Mouse (Mus musculus): ENCODE results near the gene 9430038I01Rik. TPM values are rescaled to one million over a fixed set of nuclear protein-coding genes. Genes with fewer than 3 reads are reported as not detected.
"Not testable (repeated sequence)": the region's sequence is repeated elsewhere in the genome, so short reads cannot be mapped to it uniquely, and the experiment has no call there.

9430038I01Rik gene
- polyA plus RNA-seq (2015; fragmentation: Nextera tagmentation; extraction: Ambion mirVana), result 20.5 and 20.6 TPM in 2 replicates

DNA sequence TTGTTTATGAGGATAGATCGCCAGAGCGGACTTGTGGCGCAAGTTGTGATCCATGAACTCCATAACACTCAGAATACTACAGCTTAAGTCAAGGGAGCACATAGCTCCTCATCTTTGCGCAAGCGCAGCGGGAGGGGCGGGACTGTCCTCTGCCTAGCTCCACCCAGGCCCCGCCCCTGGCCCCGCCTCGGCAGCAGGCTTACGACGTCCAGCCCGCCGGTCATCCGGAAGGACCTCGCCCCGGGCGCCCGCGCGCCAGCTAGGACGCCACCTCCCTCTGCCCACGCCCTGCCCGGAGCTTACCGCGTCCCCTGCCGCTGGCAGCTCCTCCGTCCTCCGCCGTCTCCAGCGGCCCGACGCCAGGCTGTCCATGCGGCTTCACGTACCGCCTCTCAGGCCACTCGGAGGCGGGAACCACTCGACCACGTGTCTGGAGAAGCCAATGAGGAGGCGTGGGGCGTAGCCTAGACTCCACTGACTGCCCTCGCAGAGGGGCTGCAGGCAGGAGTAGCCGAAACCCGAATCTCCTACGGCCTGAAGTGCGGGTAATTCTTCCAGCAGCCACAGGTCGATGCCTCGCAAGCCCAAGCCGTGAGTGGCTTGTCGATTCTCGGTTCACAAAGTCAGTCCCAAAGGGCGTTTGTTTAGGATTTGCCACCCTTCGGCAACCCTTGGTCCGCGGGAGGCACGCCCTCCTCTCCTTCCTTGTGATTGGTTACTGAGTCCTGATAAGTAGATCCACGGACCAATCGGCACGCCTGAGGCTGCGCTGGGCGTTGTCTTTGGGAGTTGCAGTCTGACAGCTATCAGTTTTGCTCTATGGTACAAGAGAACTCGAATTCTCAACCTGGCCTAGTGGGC lies at the start of gene 9430038I01Rik:
Gene 9430038I01Rik (minus strand): TSS at position 426 of the 861 bp plus-strand sequence.
- peak within 1 kb of the TSS; percentile 70 for H3K9ac ChIP-seq (ENCODE audit: low read length)
- H3K27ac ChIP-seq (replicated peaks), result peak within 1 kb of the TSS; percentile 93
- WGBS, result under 1% methylated on average over 59 of the region's 63 CpGs
- no peaks in the 10 kb centered on the region for H3K27me3 ChIP-seq (ENCODE audit: control insufficient read depth, insufficient read depth, low read length)
- peak; percentile 99 for DNase-seq (ENCODE audit: low spot score)
- H3K4me1 ChIP-seq (replicated peaks; ENCODE audit: control insufficient read depth, insufficient read depth), result peaks cover 3% of the 10 kb centered on the region; the same call in 1 of the 2 replicates
- H3K9me3 ChIP-seq (ENCODE audit: control insufficient read depth, low read length), result no peaks in the 10 kb centered on the region
- peak; percentile 99 for ATAC-seq (ENCODE audit: low FRiP score, low TSS enrichment)
- no peak for TF ChIP-seq EP300 (optimal IDR thresholded peaks at IDR 0.05)
- TF ChIP-seq CTCF (IDR thresholded peaks at IDR 0.05; ENCODE audit: low read depth), result no peak; the same call in none of the 2 replicates
- no peaks in the 10 kb centered on the region for H3K36me3 ChIP-seq (ENCODE audit: control insufficient read depth, insufficient read depth, low read length)
- H3K4me3 ChIP-seq (ENCODE audit: low read depth, low read length), result peak within 1 kb of the TSS; percentile 74
- H3K4me2 ChIP-seq (replicated peaks; ENCODE audit: low read depth), result peak within 1 kb of the TSS; percentile 63

DNA sequence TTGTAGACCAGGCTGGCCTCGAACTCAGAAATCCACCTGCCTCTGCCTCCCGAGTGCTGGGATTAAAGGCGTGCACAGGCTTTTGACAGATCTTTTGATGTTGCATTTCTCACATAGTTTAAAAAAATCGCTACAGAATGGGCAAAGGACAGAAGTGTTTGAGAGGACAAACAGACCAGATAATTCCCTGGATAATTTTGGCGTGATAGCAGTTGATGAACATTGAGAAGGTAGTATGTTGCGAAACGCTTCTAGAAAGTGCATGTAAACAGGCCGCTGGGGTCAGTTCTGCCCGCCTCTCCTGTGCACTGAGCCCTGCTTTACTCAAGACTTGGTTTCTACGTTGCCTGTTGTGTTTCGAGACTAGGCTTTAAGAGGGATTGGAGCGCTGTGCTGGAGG lies 34.8 kb upstream of the 9430038I01Rik start:
- ATAC-seq (ENCODE audit: low FRiP score, low TSS enrichment), result no peak
- TF ChIP-seq CTCF (IDR thresholded peaks at IDR 0.05; ENCODE audit: low read depth) (no peak), EP300 (optimal IDR thresholded peaks at IDR 0.05) (no peak)
- no peak for DNase-seq (ENCODE audit: low spot score)
- H3K4me3 ChIP-seq (ENCODE audit: low read depth, low read length), result no peak overlapping the region
- H3K9ac ChIP-seq (ENCODE audit: low read length), result no peak overlapping the region
- no peaks in the 10 kb centered on the region for H3K36me3 ChIP-seq (ENCODE audit: control insufficient read depth, insufficient read depth, low read length)
- no peak overlapping the region for H3K4me2 ChIP-seq (replicated peaks; ENCODE audit: low read depth)
- H3K9me3 ChIP-seq (ENCODE audit: control insufficient read depth, low read length), result no peaks in the 10 kb centered on the region
- no peak overlapping the region for H3K27ac ChIP-seq (replicated peaks)
- H3K4me1 ChIP-seq (replicated peaks; ENCODE audit: control insufficient read depth, insufficient read depth), result no peaks in the 10 kb centered on the region
- no peaks in the 10 kb centered on the region for H3K27me3 ChIP-seq (ENCODE audit: control insufficient read depth, insufficient read depth, low read length)
- 95% methylated on average over 12 of the region's 12 CpGs for WGBS

DNA sequence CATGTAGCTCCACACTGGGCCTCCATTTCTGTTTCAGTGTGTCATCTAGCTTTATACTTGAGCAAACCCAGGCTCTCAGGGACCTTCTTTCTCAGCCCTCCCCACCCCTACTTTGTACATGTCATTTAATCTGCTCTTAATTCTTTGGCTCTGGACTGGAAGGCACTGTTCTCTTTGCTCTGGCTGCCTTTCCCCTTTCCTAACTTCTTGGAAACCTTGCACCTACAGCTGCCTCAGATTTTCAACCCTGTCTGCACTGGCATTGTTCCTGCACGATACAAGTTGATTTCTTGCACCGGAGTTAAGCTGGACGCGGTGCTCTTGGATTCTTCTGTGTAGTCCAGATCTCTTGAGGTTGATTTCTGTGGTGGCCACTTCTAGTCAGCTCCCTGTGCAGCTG lies 32.4 kb upstream of the 9430038I01Rik start:
- H3K4me2 ChIP-seq (replicated peaks; ENCODE audit: low read depth), result no peak overlapping the region
- peaks cover 2% of the 10 kb centered on the region; the same call in 1 of the 2 replicates for H3K4me1 ChIP-seq (replicated peaks; ENCODE audit: control insufficient read depth, insufficient read depth)
- H3K4me3 ChIP-seq (ENCODE audit: low read depth, low read length), result no peak overlapping the region
- H3K36me3 ChIP-seq (ENCODE audit: control insufficient read depth, insufficient read depth, low read length), result no peaks in the 10 kb centered on the region
- WGBS, result 68% methylated on average over 4 of the region's 4 CpGs
- H3K27ac ChIP-seq (replicated peaks), result no peak overlapping the region
- no peak for DNase-seq (ENCODE audit: low spot score)
- H3K9ac ChIP-seq (ENCODE audit: low read length), result no peak overlapping the region
- ATAC-seq (ENCODE audit: low FRiP score, low TSS enrichment), result no peak
- no peak for TF ChIP-seq EP300 (optimal IDR thresholded peaks at IDR 0.05)
- TF ChIP-seq CTCF (IDR thresholded peaks at IDR 0.05; ENCODE audit: low read depth), result no peak
- H3K27me3 ChIP-seq (ENCODE audit: control insufficient read depth, insufficient read depth, low read length), result no peaks in the 10 kb centered on the region
- H3K9me3 ChIP-seq (ENCODE audit: control insufficient read depth, low read length), result no peaks in the 10 kb centered on the region

DNA sequence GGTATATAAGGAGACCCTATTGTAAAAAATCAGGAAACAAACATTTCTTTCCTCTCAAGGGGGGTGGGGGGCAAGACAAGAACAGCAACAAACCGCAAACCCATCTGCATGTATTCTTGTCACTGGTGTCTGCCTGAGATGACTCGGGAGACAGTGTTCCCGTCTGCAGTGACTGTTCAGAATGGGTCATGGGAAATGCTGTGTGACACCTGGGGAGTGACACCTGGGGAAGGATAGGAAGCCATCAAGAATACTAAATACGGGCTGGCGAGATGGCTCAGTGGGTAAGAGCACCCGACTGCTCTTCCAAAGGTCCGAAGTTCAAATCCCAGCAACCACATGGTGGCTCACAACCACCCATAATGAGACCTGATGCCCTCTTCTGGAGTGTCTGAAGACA lies 28.4 kb upstream of the 9430038I01Rik start:
- 83% methylated on average over 7 of the region's 7 CpGs for WGBS
- H3K27ac ChIP-seq (replicated peaks); H3K36me3 ChIP-seq (ENCODE audit: control insufficient read depth, insufficient read depth, low read length); H3K27me3 ChIP-seq (ENCODE audit: control insufficient read depth, insufficient read depth, low read length); H3K9me3 ChIP-seq (ENCODE audit: control insufficient read depth, low read length); H3K9ac ChIP-seq (ENCODE audit: low read length); H3K4me3 ChIP-seq (ENCODE audit: low read depth, low read length); ATAC-seq (ENCODE audit: low FRiP score, low TSS enrichment); DNase-seq (ENCODE audit: low spot score); H3K4me1 ChIP-seq (replicated peaks; ENCODE audit: control insufficient read depth, insufficient read depth): not testable (repeated sequence)
- H3K4me2 ChIP-seq (replicated peaks; ENCODE audit: low read depth), result peak overlapping the region; percentile 84

DNA sequence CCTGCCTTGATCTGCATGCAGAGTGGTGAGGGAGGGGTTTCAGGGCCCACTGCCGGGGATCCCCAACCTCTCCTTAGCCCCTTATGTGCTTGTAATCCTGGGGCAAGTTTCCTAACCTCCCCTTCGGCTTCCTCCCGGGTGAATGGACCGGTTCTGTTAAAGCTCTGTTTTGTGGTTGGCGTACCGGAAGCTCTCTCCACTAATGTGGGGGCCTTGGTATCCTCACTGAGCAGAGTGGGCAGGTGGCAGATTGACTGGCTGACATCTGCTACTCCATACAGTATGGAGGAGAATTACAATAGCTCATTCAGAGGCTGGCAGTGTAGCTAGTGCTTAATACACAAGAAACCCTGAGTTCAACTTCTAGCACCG lies 27.6 kb upstream of the 9430038I01Rik start:
- no peaks in the 10 kb centered on the region for H3K9me3 ChIP-seq (ENCODE audit: control insufficient read depth, low read length)
- H3K27me3 ChIP-seq (ENCODE audit: control insufficient read depth, insufficient read depth, low read length), result no peaks in the 10 kb centered on the region
- H3K27ac ChIP-seq (replicated peaks), result peak overlapping the region; percentile 93
- peaks cover 2% of the 10 kb centered on the region; the same call in 1 of the 2 replicates for H3K4me1 ChIP-seq (replicated peaks; ENCODE audit: control insufficient read depth, insufficient read depth)
- no peak for TF ChIP-seq CTCF (IDR thresholded peaks at IDR 0.05; ENCODE audit: low read depth)
- TF ChIP-seq EP300 (optimal IDR thresholded peaks at IDR 0.05), result no peak
- DNase-seq (ENCODE audit: low spot score), result no peak
- ATAC-seq (ENCODE audit: low FRiP score, low TSS enrichment), result no peak
- WGBS, result 2% methylated on average over 7 of the region's 7 CpGs
- H3K9ac ChIP-seq (ENCODE audit: low read length), result peak overlapping the region; percentile 88
- peak overlapping the region; percentile 84 for H3K4me2 ChIP-seq (replicated peaks; ENCODE audit: low read depth)
- H3K4me3 ChIP-seq (ENCODE audit: low read depth, low read length), result peak overlapping the region; percentile 93
- H3K36me3 ChIP-seq (ENCODE audit: control insufficient read depth, insufficient read depth, low read length), result no peaks in the 10 kb centered on the region
